Mouse (Mus musculus) limb, embryonic 13.5 days (tissue): Measurements from ENCODE around the gene Slc7a11. TPM values are rescaled to one million over a fixed set of nuclear protein-coding genes. Genes with fewer than 3 reads are reported as not detected.
A peak's percentile ranks its signal among the peaks of the same experiment; 100 is the strongest.

Experiments
- ATAC-seq: fragments of 200-750 bp; cut with Nextera tagmentation; 2 replicates; pipeline ENCODE4 v1.8.0; 2017; ENCODE audit warnings: low read depth, moderate number of reproducible peaks, moderate TSS enrichment; ENCODE audit not compliant: low FRiP score
- H3K27ac ChIP-seq: fragments of 300-500 bp; sonication (generic); 2 replicates; pipeline ENCODE4 v1.5.1; 2015; ENCODE audit warnings: inconsistent platforms, mild to moderate bottlenecking, moderate library complexity
- H3K27me3 ChIP-seq: fragments of 300-500 bp; sonication (generic); 2 replicates; pipeline ENCODE4 v1.6.1; 2015; ENCODE audit warnings: mild to moderate bottlenecking, inconsistent platforms
- H3K36me3 ChIP-seq: fragments of 300-500 bp; sonication (generic); 2 replicates; pipeline ENCODE4 v1.6.1; 2015; ENCODE audit warnings: inconsistent platforms, mild to moderate bottlenecking, moderate library complexity
- H3K4me1 ChIP-seq: fragments of 300-500 bp; sonication (generic); 2 replicates; pipeline ENCODE4 v1.6.1; 2015; ENCODE audit warnings: inconsistent platforms
- H3K4me2 ChIP-seq: fragments of 300-500 bp; sonication (generic); replicated peaks from 2 replicates; pipeline ENCODE4 v1.6.1; 2015; ENCODE audit warnings: inconsistent platforms, mild to moderate bottlenecking, moderate library complexity
- H3K4me3 ChIP-seq: fragments of 300-500 bp; sonication (generic); 2 replicates; pipeline ENCODE4 v1.5.1; 2015; ENCODE audit warnings: moderate library complexity, mild to moderate bottlenecking, inconsistent platforms
- H3K9ac ChIP-seq: fragments of 300-500 bp; sonication (generic); 2 replicates; pipeline ENCODE4 v1.6.1; 2015; ENCODE audit warnings: mild to moderate bottlenecking, inconsistent platforms
- H3K9me3 ChIP-seq: fragments of 300-500 bp; sonication (generic); 2 replicates; pipeline ENCODE4 v1.6.1; 2016; ENCODE audit warnings: inconsistent platforms
- WGBS: fragments of 180-500 bp; shearing (Covaris S2); methylation state at CpG from one replicate; pipeline ENCODE4 v1.1.7; 2015; 5-methylcytosine and 5-hydroxymethylcytosine counted together
- polyA plus RNA-seq: library from polyadenylated mRNA; unstranded; fragments of >200 nt; fragmentation: Nextera tagmentation; extraction: Ambion mirVana; gene quantifications from 2 replicates; pipeline ENCODE4 v1.2.1, GENCODE M21; 2015

Slc7a11 gene
- polyA plus RNA-seq, 1 experiment from 2014 or later = 2.6 TPM

DNA sequence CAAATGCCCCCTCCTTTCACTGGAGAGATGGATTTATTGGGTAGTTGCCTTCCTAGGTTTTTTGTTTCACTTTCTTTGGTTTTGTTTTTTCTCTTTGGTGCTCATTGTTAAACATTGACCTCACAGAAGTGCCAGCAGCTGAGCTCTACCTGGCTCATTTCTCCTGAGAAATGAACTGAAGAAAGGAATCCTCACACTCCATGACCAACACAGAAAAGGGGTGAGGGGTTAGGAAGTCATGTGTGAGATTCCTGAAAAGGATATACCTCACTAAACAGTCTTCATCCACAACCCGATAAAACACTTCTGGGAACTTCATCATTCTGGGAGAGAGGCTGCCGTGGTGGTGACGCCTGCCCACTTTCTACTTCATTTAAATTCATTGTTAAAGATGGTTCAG lies 207.4 kb downstream of the Slc7a11 start:
- no peaks in the 10 kb centered on the region for H3K27me3 ChIP-seq
- WGBS = 82% methylated on average over 3 of the region's 3 CpGs
- H3K9ac ChIP-seq = no peak overlapping the region
- H3K27ac ChIP-seq = no peak overlapping the region
- no peak overlapping the region for H3K4me2 ChIP-seq
- no peak overlapping the region for H3K4me3 ChIP-seq
- peaks cover 2% of the 10 kb centered on the region; the same call in 1 of the 2 replicates for H3K9me3 ChIP-seq
- ATAC-seq = no peak
- no peaks in the 10 kb centered on the region for H3K36me3 ChIP-seq
- H3K4me1 ChIP-seq = no peaks in the 10 kb centered on the region

DNA sequence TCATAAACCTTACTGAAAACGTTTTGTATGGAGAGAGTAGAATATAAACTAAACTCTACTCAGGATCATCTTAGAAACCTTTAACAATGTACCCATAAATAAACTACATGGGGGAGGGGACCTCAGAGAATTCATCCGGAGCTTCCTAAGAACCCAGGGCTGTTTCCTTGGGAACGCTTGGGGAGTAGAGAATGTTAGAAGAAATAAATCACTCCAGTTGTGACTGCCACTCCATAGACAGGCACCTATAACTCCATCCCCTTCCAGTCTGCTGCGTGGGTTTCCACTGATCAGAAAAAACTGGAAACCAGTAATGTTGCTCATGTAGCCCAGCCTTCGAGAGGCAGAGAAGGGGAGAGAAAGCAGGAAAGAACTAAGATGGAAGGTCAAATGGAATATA lies 210.3 kb downstream of the Slc7a11 start:
- no peak overlapping the region for H3K9ac ChIP-seq
- WGBS = 51% methylated on average over 5 of the region's 5 CpGs
- no peak for ATAC-seq
- H3K4me2 ChIP-seq = no peak overlapping the region
- H3K27me3 ChIP-seq = no peaks in the 10 kb centered on the region
- no peak overlapping the region for H3K27ac ChIP-seq
- no peaks in the 10 kb centered on the region for H3K36me3 ChIP-seq
- H3K4me3 ChIP-seq = no peak overlapping the region
- no peaks in the 10 kb centered on the region for H3K4me1 ChIP-seq
- H3K9me3 ChIP-seq = no peaks in the 10 kb centered on the region

GRCm38 (mm10) chr3:50224390-50225114 lies 218.9 kb downstream of the Slc7a11 start:
- no peaks in the 10 kb centered on the region for H3K27me3 ChIP-seq
- no peak overlapping the region for H3K4me2 ChIP-seq
- no peaks in the 10 kb centered on the region for H3K4me1 ChIP-seq
- no peak overlapping the region for H3K9ac ChIP-seq
- no peaks in the 10 kb centered on the region for H3K36me3 ChIP-seq
- H3K4me3 ChIP-seq = no peak overlapping the region
- no peaks in the 10 kb centered on the region for H3K9me3 ChIP-seq
- 73% methylated on average over 2 of the region's 2 CpGs for WGBS
- H3K27ac ChIP-seq = no peak overlapping the region
- ATAC-seq = no peak

DNA sequence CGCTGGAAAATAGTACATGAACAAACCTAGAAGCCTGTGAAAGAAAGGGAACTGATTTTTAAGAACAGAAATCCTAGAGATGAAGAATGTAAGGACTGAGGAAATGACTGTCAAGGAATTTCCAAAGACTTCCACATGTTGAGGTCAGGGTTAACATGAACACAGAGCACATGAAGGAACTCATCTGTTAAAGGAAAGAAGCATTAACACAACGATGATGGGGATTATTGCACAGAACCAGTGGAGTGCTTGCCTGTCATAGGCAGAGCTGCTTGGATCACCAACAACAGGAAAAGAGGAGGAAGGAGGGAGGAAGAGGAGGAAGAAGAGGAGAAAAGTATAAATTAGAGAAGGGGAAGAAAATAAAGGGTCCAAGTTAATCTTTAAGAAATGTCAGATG lies 223.0 kb downstream of the Slc7a11 start:
- H3K36me3 ChIP-seq = no peaks in the 10 kb centered on the region
- H3K4me3 ChIP-seq = no peak overlapping the region
- H3K4me1 ChIP-seq = no peaks in the 10 kb centered on the region
- ATAC-seq = no peak
- no peak overlapping the region for H3K9ac ChIP-seq
- H3K4me2 ChIP-seq = no peak overlapping the region
- H3K27me3 ChIP-seq = no peaks in the 10 kb centered on the region
- no peaks in the 10 kb centered on the region for H3K9me3 ChIP-seq
- WGBS = 66% methylated on average over 2 of the region's 2 CpGs
- H3K27ac ChIP-seq = no peak overlapping the region

GRCm38 (mm10) chr3:50186369-50186768 lies 257.0 kb downstream of the Slc7a11 start:
- H3K4me2 ChIP-seq = no peak overlapping the region
- H3K27ac ChIP-seq = peak overlapping the region; percentile 48; the same call in 1 of the 2 replicates
- H3K27me3 ChIP-seq = no peaks in the 10 kb centered on the region
- H3K4me3 ChIP-seq = no peak overlapping the region
- H3K9ac ChIP-seq = no peak overlapping the region
- H3K36me3 ChIP-seq = no peaks in the 10 kb centered on the region
- H3K4me1 ChIP-seq = peaks cover 7% of the 10 kb centered on the region; the same call in 1 of the 2 replicates
- 62% methylated on average over 5 of the region's 5 CpGs for WGBS
- ATAC-seq = peak; percentile 72; the same call in 1 of the 2 replicates
- H3K9me3 ChIP-seq = no peaks in the 10 kb centered on the region

GRCm38 (mm10) chr3:50185879-50186278 lies 257.5 kb downstream of the Slc7a11 start:
- Histone ChIP-seq H3K36me3 (no peaks in the 10 kb centered on the region), H3K4me3 (no peak overlapping the region), H3K9me3 (no peaks in the 10 kb centered on the region), H3K9ac (no peak overlapping the region), H3K4me2 (no peak overlapping the region), H3K27me3 (no peaks in the 10 kb centered on the region), H3K4me1 (peaks cover 7% of the 10 kb centered on the region; the same call in 1 of the 2 replicates), H3K27ac (no peak overlapping the region)
- ATAC-seq = peak; percentile 86
- WGBS = 29% methylated on average over 2 of the region's 2 CpGs

- Histone ChIP-seq H3K27me3 (no peaks in the 10 kb centered on the region), H3K4me3 (no peak overlapping the region), H3K36me3 (no peaks in the 10 kb centered on the region), H3K27ac (no peak overlapping the region), H3K4me2 (no peak overlapping the region), H3K9me3 (no peaks in the 10 kb centered on the region), H3K9ac (no peak overlapping the region), H3K4me1 (no peaks in the 10 kb centered on the region)
- ATAC-seq = no peak
- 77% methylated on average over 2 of the region's 2 CpGs for WGBS
Observed at GRCm38 (mm10) chr3:50160756-50161155, 282.7 kb downstream of the Slc7a11 start.

- H3K27ac ChIP-seq = no peak overlapping the region
- no peak overlapping the region for H3K9ac ChIP-seq
- ATAC-seq = no peak
- H3K4me3 ChIP-seq = no peak overlapping the region
- H3K4me2 ChIP-seq = no peak overlapping the region
- H3K36me3 ChIP-seq = no peaks in the 10 kb centered on the region
- no peaks in the 10 kb centered on the region for H3K9me3 ChIP-seq
- no peaks in the 10 kb centered on the region for H3K27me3 ChIP-seq
- no peaks in the 10 kb centered on the region for H3K4me1 ChIP-seq
Observed at GRCm38 (mm10) chr3:50144144-50144543, 299.3 kb downstream of the Slc7a11 start.

GRCm38 (mm10) chr3:50138319-50138718 lies 305.1 kb downstream of the Slc7a11 start:
- H3K4me1 ChIP-seq = no peaks in the 10 kb centered on the region
- H3K9ac ChIP-seq = no peak overlapping the region
- 74% methylated on average over 3 of the region's 3 CpGs for WGBS
- H3K27me3 ChIP-seq = no peaks in the 10 kb centered on the region
- no peak for ATAC-seq
- no peak overlapping the region for H3K27ac ChIP-seq
- no peaks in the 10 kb centered on the region for H3K9me3 ChIP-seq
- no peaks in the 10 kb centered on the region for H3K36me3 ChIP-seq
- no peak overlapping the region for H3K4me2 ChIP-seq
- H3K4me3 ChIP-seq = no peak overlapping the region

DNA sequence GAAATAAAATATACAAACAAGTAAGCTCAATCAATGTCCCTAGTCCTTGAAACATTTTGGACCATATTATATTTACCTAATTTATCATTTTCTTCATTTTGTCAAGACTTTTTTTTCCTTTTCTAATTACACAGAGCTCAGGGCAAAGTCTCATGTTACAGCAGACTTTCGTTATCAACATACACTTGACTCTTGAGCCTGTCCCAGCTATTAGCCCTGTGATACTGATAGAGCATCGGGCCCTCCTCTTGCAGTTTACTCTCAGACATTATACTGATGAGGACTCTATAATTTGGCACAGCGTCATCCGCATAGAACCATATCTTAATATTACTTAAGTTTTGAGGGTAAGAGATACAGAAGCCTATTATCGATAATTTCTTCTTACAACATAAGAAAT lies 311.2 kb downstream of the Slc7a11 start:
- no peak for ATAC-seq
- Histone ChIP-seq H3K4me2 (no peak overlapping the region), H3K4me3 (no peak overlapping the region), H3K9ac (no peak overlapping the region), H3K27me3 (no peaks in the 10 kb centered on the region), H3K9me3 (no peaks in the 10 kb centered on the region), H3K36me3 (no peaks in the 10 kb centered on the region), H3K4me1 (no peaks in the 10 kb centered on the region), H3K27ac (no peak overlapping the region)
- 85% methylated on average over 5 of the region's 5 CpGs for WGBS

- Histone ChIP-seq H3K36me3 (no peaks in the 10 kb centered on the region), H3K9me3 (no peaks in the 10 kb centered on the region), H3K4me2 (no peak overlapping the region), H3K27me3 (no peaks in the 10 kb centered on the region), H3K9ac (no peak overlapping the region), H3K27ac (no peak overlapping the region), H3K4me1 (no peaks in the 10 kb centered on the region), H3K4me3 (no peak overlapping the region)
- no peak for ATAC-seq
- 84% methylated on average over 2 of the region's 2 CpGs for WGBS
Observed at GRCm38 (mm10) chr3:50130319-50130718, 313.1 kb downstream of the Slc7a11 start.

DNA sequence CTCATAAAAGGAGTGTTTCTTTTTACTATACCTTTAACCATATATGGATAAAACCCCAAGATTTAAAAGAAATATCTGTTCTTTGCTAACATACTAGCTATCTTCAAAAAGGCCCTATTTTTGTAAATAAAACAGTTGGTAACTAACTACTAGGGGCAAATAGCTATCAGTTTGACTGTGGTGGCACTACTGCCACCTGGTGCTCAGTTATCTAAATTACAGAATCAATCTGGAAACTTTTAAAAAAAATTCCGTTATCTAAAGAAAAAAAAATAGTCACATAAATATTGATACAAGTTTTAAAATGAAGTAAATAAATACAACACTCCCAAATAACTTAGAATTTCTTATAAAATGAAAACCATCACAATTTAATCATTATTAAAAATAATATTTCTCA lies 322.4 kb downstream of the Slc7a11 start:
- Histone ChIP-seq H3K4me3 (no peak overlapping the region), H3K27ac (no peak overlapping the region), H3K4me1 (no peaks in the 10 kb centered on the region), H3K36me3 (no peaks in the 10 kb centered on the region), H3K4me2 (no peak overlapping the region), H3K27me3 (no peaks in the 10 kb centered on the region), H3K9ac (no peak overlapping the region), H3K9me3 (no peaks in the 10 kb centered on the region)
- no peak for ATAC-seq
- 71% methylated on average over 1 of the region's 1 CpGs for WGBS

DNA sequence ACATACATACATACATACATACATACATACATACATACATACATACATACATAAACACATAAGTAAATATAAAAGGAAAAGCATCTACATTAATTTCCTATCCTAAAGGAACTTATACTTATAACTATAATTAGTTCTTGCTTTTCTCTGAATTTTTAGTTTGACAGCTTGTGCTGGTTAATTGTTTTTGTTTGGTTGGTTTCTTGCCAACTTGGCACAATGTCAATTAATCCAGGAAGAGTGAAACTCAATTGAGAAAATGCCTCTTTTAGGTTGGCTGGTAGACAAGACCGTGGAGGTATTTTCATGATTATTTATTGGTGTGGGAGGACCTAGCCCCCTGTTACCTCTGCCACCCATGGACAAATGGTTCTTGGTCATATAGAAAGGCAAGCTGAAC lies 327.1 kb downstream of the Slc7a11 start:
- Histone ChIP-seq H3K4me1 (no peaks in the 10 kb centered on the region), H3K36me3 (no peaks in the 10 kb centered on the region), H3K9ac (no peak overlapping the region), H3K27me3 (no peaks in the 10 kb centered on the region), H3K4me2 (no peak overlapping the region), H3K9me3 (no peaks in the 10 kb centered on the region), H3K27ac (no peak overlapping the region), H3K4me3 (no peak overlapping the region)
- ATAC-seq = no peak
- WGBS = 56% methylated on average over 1 of the region's 1 CpGs
